Mouse (Mus musculus) C2C12 (cell line): ENCODE data around the gene Olfr1373.

Experiments used
- CTCF ChIP-seq: IDR thresholded peaks from one replicate; pipeline ENCODE4 v1.5.1; 2011; ENCODE audit not compliant: control insufficient read depth, insufficient read depth, insufficient read length
- MAX ChIP-seq: IDR thresholded peaks from one replicate; pipeline ENCODE4 v1.6.1; 2011; ENCODE audit warnings: mild to moderate bottlenecking, control low read depth
- MYOD1 ChIP-seq: IDR thresholded peaks from one replicate; pipeline ENCODE4 v1.6.1; 2011; ENCODE audit warnings: low read depth; ENCODE audit not compliant: control insufficient read depth, insufficient read length
- MYOG ChIP-seq: IDR thresholded peaks from one replicate; pipeline ENCODE4 v1.6.1; 2011; ENCODE audit not compliant: control insufficient read depth, insufficient read length; ENCODE audit errors: extremely low read depth

GRCm38 (mm10) chr11:52130451-52131068 is 14.8 kb downstream of the Olfr1373 start:
- TF ChIP-seq MYOG, result no peak
- no peak for TF ChIP-seq MAX
- TF ChIP-seq CTCF, result no peak
- TF ChIP-seq MYOD1, result no peak
